15 mouse cellular contexts compared by ENCODE assay signal in genomic region chr16:90119969-90120368, GRCm38 (mm10). TPM values are rescaled to one million over a fixed set of nuclear protein-coding genes. Genes with fewer than 3 reads are reported as not detected.
DNase-seq lines count a peak whose midpoint lies in the region; ATAC-seq and TF ChIP-seq lines count a peak whose summit lies in the region.
"Had no signal": no experiment of that assay in that cellular context is flagged by ENCODE, and none has a peak within 500 bp of the region (broad histone marks: within the 10 kb centered on the region; RNA-seq: fewer than 3 reads in every experiment).

No protein-coding gene starts in this region.

- TF ChIP-seq CTCF in heart, postnatal 0 days (IDR thresholded peaks at IDR 0.05; ENCODE audit: low read depth), result peak; percentile 21
- peak; percentile 15; the same call in 1 of the 2 replicates for TF ChIP-seq CTCF in lung, adult 2 months (IDR thresholded peaks at IDR 0.05; ENCODE audit: insufficient read depth, low read length)

- no peak overlapping the region for H3K4me2 ChIP-seq in heart, postnatal 0 days (ENCODE audit: low read depth, low read length)
- H3K4me2 ChIP-seq: heart, embryonic 13.5 days; hindbrain, embryonic 12.5 days had no signal

- H3K9me3 ChIP-seq in heart, postnatal 0 days (replicated peaks; ENCODE audit: control insufficient read depth, low read length), result peaks cover 4% of the 10 kb centered on the region
- H3K9me3 ChIP-seq: heart, embryonic 13.5 days had no signal

- intact Hi-C loops in heart, postnatal 36 days (cut with DNase I), result no loop called here

- no peaks in the 10 kb centered on the region for H3K4me1 ChIP-seq in heart, postnatal 0 days (ENCODE audit: control insufficient read depth, insufficient read depth)
- no peaks in the 10 kb centered on the region for H3K4me1 ChIP-seq in lung, adult 2 months (ENCODE audit: control insufficient read depth, insufficient read depth, low read length)

- no peak overlapping the region for H3K27ac ChIP-seq in heart, postnatal 0 days (ENCODE audit: low read depth)
- H3K27ac ChIP-seq: heart, embryonic 13.5 days; hindbrain, embryonic 12.5 days had no signal

- no peak for ATAC-seq in heart, postnatal 0 days (ENCODE audit: insufficient read depth, low read depth)

- no peak for TF ChIP-seq EP300 in heart, postnatal 0 days (IDR thresholded peaks at IDR 0.05; ENCODE audit: low read depth)

- no peaks in the 10 kb centered on the region for H3K36me3 ChIP-seq in heart, postnatal 0 days (replicated peaks; ENCODE audit: control insufficient read depth, insufficient read depth, low read length)
- H3K36me3 ChIP-seq: hindbrain, embryonic 12.5 days had no signal

- 96% methylated on average over 4 of the region's 4 CpGs for WGBS in heart, postnatal 0 days
- 98% methylated on average over 4 of the region's 4 CpGs for WGBS in lung, adult 2 months

- no peak for DNase-seq in heart, postnatal 0 days (ENCODE audit: low spot score)
- no peak for DNase-seq in heart, postnatal 36 days
- DNase-seq in lung, adult 2 months, result no peak
- no peak for DNase-seq in lung, adult 18-20 months
- peak; percentile 39 for DNase-seq in ES-CJ7 (ENCODE audit: low read depth, low spot score)
- peak; percentile 13 for DNase-seq in c-Kit-positive CD71-positive TER-119-negative erythroid progenitor cells, embryonic 14.5 days (ENCODE audit: low read depth)
- DNase-seq in c-Kit-positive CD71-positive TER-119-positive erythroid progenitor cells, embryonic 14.5 days (ENCODE audit: low spot score), result no peak
- DNase-seq in layer of hippocampus, postnatal 25 days (ENCODE audit: extremely low spot score in 1 of 2, low spot score in 1 of 2), result no peak
- DNase-seq: adrenal gland, postnatal 36 days; cerebellum, adult 8-10 months; gastrocnemius, postnatal 14 days; kidney, adult 8-10 months; right cerebral cortex, postnatal 25 days had no signal

- H3K27me3 ChIP-seq in heart, postnatal 0 days (ENCODE audit: control insufficient read depth, insufficient read depth, low read length), result no peaks in the 10 kb centered on the region
- H3K27me3 ChIP-seq: heart, embryonic 13.5 days; hindbrain, embryonic 12.5 days had no signal

- TF ChIP-seq POLR2A in lung, adult 2 months (IDR thresholded peaks at IDR 0.05; ENCODE audit: borderline replicate concordance, extremely low read depth, low read depth, low read length), result no peak

- no peak overlapping the region for H3K9ac ChIP-seq in heart, postnatal 0 days (replicated peaks; ENCODE audit: low read depth, low read length)
- H3K9ac ChIP-seq: heart, embryonic 13.5 days; hindbrain, embryonic 12.5 days had no signal

- H3K4me3 ChIP-seq in heart, postnatal 0 days (ENCODE audit: low read depth, low read length), result no peak overlapping the region
- H3K4me3 ChIP-seq in lung, adult 2 months (replicated peaks; ENCODE audit: extremely low read depth, low read depth, low read length), result no peak overlapping the region
- H3K4me3 ChIP-seq: heart, embryonic 13.5 days; hindbrain, embryonic 12.5 days had no signal

RNA-seq across cellular contexts. Expression of gene Tiam1, which starts 23.6 kb away (rescaled TPM):
- total RNA-seq in heart, postnatal 0 days (2014; rRNA removed; ENCODE audit: low replicate concordance), result 2.6 and 5.7 TPM in 2 replicates
- polyA plus RNA-seq in heart, postnatal 0 days (2015; fragmentation: Nextera tagmentation; extraction: Ambion mirVana), result 3.6 and 5.5 TPM in 2 replicates
- 1 to 10 TPM; 4.8 to 6.1 TPM for total RNA-seq in heart, postnatal 36 days (2021)
- 7.1 and 14.6 TPM in 2 replicates for polyA plus RNA-seq in lung, adult 2 months (2012; rRNA removed)
- 100 to 1,000 TPM in 1 of 2 experiments, 10 to 100 TPM in 1; 93.4 to 114 TPM for total RNA-seq in layer of hippocampus, postnatal 25 days (2021)

Comparison
In these comparisons a context has a peak if more than half of its experiments do, and no peak if none do; other contexts are left out.
1. DNase-seq: peak in ES-CJ7 (single experiment) and c-Kit-positive CD71-positive TER-119-negative erythroid progenitor cells, embryonic 14.5 days (single experiment); none in heart, postnatal 0 days (single experiment), heart, postnatal 36 days (0 of 2), lung, adult 2 months (single experiment), lung, adult 18-20 months (0 of 2), c-Kit-positive CD71-positive TER-119-positive erythroid progenitor cells, embryonic 14.5 days (single experiment) and layer of hippocampus, postnatal 25 days (0 of 2).
2. RNA of gene Tiam1, which starts 23.6 kb away (total RNA-seq): 93.4 to 114 TPM in layer of hippocampus, postnatal 25 days; 4.8 to 6.1 TPM in heart, postnatal 36 days and 2.6 to 5.7 TPM in heart, postnatal 0 days; every median in the first group is over 10 times any median in the second.